Mouse (Mus musculus): Measurements from ENCODE around the gene Megf11. TPM values are rescaled to one million over a fixed set of nuclear protein-coding genes. Genes with fewer than 3 reads are reported as not detected.

The Megf11 gene
- total and polyA plus RNA-seq, 3 experiments: 0.08 to 0.93 TPM; not detected in 1

GRCm38 (mm10) chr9:64660222-64660621, 274.8 kb downstream of the Megf11 start:
- no peak for DNase-seq (ENCODE audit: low read depth, low spot score)
- H3K4me3 ChIP-seq (ENCODE audit: control insufficient read depth in 1 of 2, insufficient read depth in 1 of 2, low read depth in 2 of 2, low read length in 2 of 2): no peak overlapping the region
- H3K27me3 ChIP-seq (ENCODE audit: control insufficient read depth in 1 of 2, insufficient read depth in 2 of 2, low read length in 2 of 2): peaks cover 4 to 7% of the 10 kb centered on the region in 2 experiments
- H3K9ac ChIP-seq (ENCODE audit: control insufficient read depth, low read depth, low read length, poor library complexity, severe bottlenecking): no peak overlapping the region
- H3K79me2 ChIP-seq (ENCODE audit: control insufficient read depth, insufficient read depth, low read length, poor library complexity): no peaks in the 10 kb centered on the region
- H3K9me3 ChIP-seq (replicated peaks; ENCODE audit: insufficient read depth, low read length): no peaks in the 10 kb centered on the region
- no peaks in the 10 kb centered on the region for H3K36me3 ChIP-seq (ENCODE audit: control insufficient read depth in 1 of 2, insufficient read depth in 2 of 2, low read length in 2 of 2)
- H3K4me1 ChIP-seq (ENCODE audit: control insufficient read depth in 1 of 2, insufficient read depth in 2 of 2, low read length in 2 of 2): no peaks in the 10 kb centered on the region
- TF ChIP-seq MXI1 (IDR thresholded peaks at IDR 0.05; ENCODE audit: low read depth, low read length): no peak
- TF ChIP-seq MAX (IDR thresholded peaks at IDR 0.05; ENCODE audit: low read length): no peak
- no peak for TF ChIP-seq MYC (IDR thresholded peaks at IDR 0.05; ENCODE audit: low read depth, low read length)
- TF ChIP-seq POLR2AphosphoS5 (IDR thresholded peaks at IDR 0.05; ENCODE audit: borderline replicate concordance, low read depth, low read length): no peak
- TF ChIP-seq ELF1 (IDR thresholded peaks at IDR 0.05; ENCODE audit: low read depth, low read length): no peak
- TF ChIP-seq ZC3H11A (IDR thresholded peaks at IDR 0.05; ENCODE audit: low read depth, low read length): no peak
- TF ChIP-seq GATA1 (IDR thresholded peaks at IDR 0.05; ENCODE audit: low read depth, low read length): no peak
- no peak for TF ChIP-seq ZNF384 (IDR thresholded peaks at IDR 0.05; ENCODE audit: low read depth, low read length)
- no peak for TF ChIP-seq BHLHE40 (IDR thresholded peaks at IDR 0.05; ENCODE audit: borderline replicate concordance, low read depth, low read length)
- H3K27ac ChIP-seq (ENCODE audit: control insufficient read depth, low read depth, low read length): no peak overlapping the region

- Histone ChIP-seq H3K9ac (ENCODE audit: control insufficient read depth, low read depth, low read length, poor library complexity, severe bottlenecking) (no peak overlapping the region), H3K4me3 (ENCODE audit: control insufficient read depth in 1 of 2, insufficient read depth in 1 of 2, low read depth in 2 of 2, low read length in 2 of 2) (no peak overlapping the region), H3K27ac (ENCODE audit: control insufficient read depth, low read depth, low read length) (no peak overlapping the region), H3K27me3 (ENCODE audit: control insufficient read depth in 1 of 2, insufficient read depth in 2 of 2, low read length in 2 of 2) (peaks cover 4 to 7% of the 10 kb centered on the region in 2 experiments), H3K9me3 (replicated peaks; ENCODE audit: insufficient read depth, low read length) (no peaks in the 10 kb centered on the region), H3K36me3 (ENCODE audit: control insufficient read depth in 1 of 2, insufficient read depth in 2 of 2, low read length in 2 of 2) (no peaks in the 10 kb centered on the region), H3K79me2 (ENCODE audit: control insufficient read depth, insufficient read depth, low read length, poor library complexity) (no peaks in the 10 kb centered on the region), H3K4me1 (ENCODE audit: control insufficient read depth in 1 of 2, insufficient read depth in 2 of 2, low read length in 2 of 2) (no peaks in the 10 kb centered on the region)
- TF ChIP-seq ZKSCAN1 (IDR thresholded peaks at IDR 0.05; ENCODE audit: low read depth, low read length) (no peak), MAFK (IDR thresholded peaks at IDR 0.05; ENCODE audit: borderline replicate concordance, low read depth, low read length) (no peak), JUND (IDR thresholded peaks at IDR 0.05; ENCODE audit: low read depth, low read length) (no peak), UBTF (IDR thresholded peaks at IDR 0.05; ENCODE audit: borderline replicate concordance, insufficient read depth, low read depth, low read length) (no peak), CHD1 (IDR thresholded peaks at IDR 0.05; ENCODE audit: low read depth, low read length) (no peak), POLR2AphosphoS2 (IDR thresholded peaks at IDR 0.05; ENCODE audit: low read length) (no peak), ZNF384 (IDR thresholded peaks at IDR 0.05; ENCODE audit: low read depth, low read length) (no peak), POLR2A (IDR thresholded peaks at IDR 0.05; ENCODE audit: control insufficient read depth in 1 of 2, insufficient read depth in 1 of 2, low read depth in 1 of 2, low read length in 2 of 2, poor library complexity in 1 of 2) (no peak), MEF2A (IDR thresholded peaks at IDR 0.05; ENCODE audit: extremely low read depth, insufficient replicate concordance, low read depth, low read length, poor library complexity, severe bottlenecking) (no peak), HCFC1 (IDR thresholded peaks at IDR 0.05; ENCODE audit: low read depth, low read length) (no peak), SMC3 (IDR thresholded peaks at IDR 0.05; ENCODE audit: low read depth, low read length) (no peak), BHLHE40 (IDR thresholded peaks at IDR 0.05; ENCODE audit: borderline replicate concordance, low read depth, low read length) (no peak), USF1 (IDR thresholded peaks at IDR 0.05; ENCODE audit: low read depth, low read length) (no peak), TAL1 (IDR thresholded peaks at IDR 0.05; ENCODE audit: low read length) (no peak), MYC (IDR thresholded peaks at IDR 0.05; ENCODE audit: low read depth, low read length) (no peak), ZC3H11A (IDR thresholded peaks at IDR 0.05; ENCODE audit: low read depth, low read length) (no peak), ZMIZ1 (IDR thresholded peaks at IDR 0.05; ENCODE audit: low read depth, low read length) (no peak), NELFE (IDR thresholded peaks at IDR 0.05; ENCODE audit: low read depth, low read length) (no peak), CTCF (IDR thresholded peaks at IDR 0.05 in 2 of 3, conservative IDR thresholded peaks at IDR 0.05 in 1 of 3; ENCODE audit: control insufficient read depth in 1 of 3, insufficient read depth in 1 of 3, low read depth in 2 of 3, low read length in 3 of 3, poor library complexity in 1 of 3, severe bottlenecking in 1 of 3) (no peak), ETS1 (IDR thresholded peaks at IDR 0.05; ENCODE audit: low read depth, low read length) (no peak)
- DNase-seq (ENCODE audit: low read depth, low spot score): no peak
Measured at GRCm38 (mm10) chr9:64664612-64665011, 279.2 kb downstream of the Megf11 start.
